Mouse (Mus musculus) megakaryocyte, embryonic 14.5 days (primary cell): ENCODE measurements around the gene Gm10563.

Experiments
- FLI1 ChIP-seq: IDR thresholded peaks from 2 replicates; pipeline ENCODE4 v1.6.1; 2012; ENCODE audit warnings: low read length, inconsistent platforms, mixed read lengths
- GATA1 ChIP-seq: IDR thresholded peaks from 3 replicates; pipeline ENCODE4 v1.6.1; 2012; ENCODE audit warnings: mixed read lengths, low read length, inconsistent platforms, borderline replicate concordance

- TF ChIP-seq GATA1: no peak
- no peak for TF ChIP-seq FLI1
Observed at GRCm38 (mm10) chr4:155603801-155604200, 41.4 kb downstream of the Gm10563 start.
